Mouse (Mus musculus) erythroblast, embryonic 14.5 days (primary cell): Measurements from ENCODE around the gene Akna.

Source experiments
- GATA1 ChIP-seq: IDR thresholded peaks from 2 replicates; pipeline ENCODE4 v1.6.1; 2012; ENCODE audit warnings: low read length, inconsistent platforms, mixed read lengths
- TAL1 ChIP-seq: IDR thresholded peaks from 3 replicates; pipeline ENCODE4 v1.6.1; 2012; ENCODE audit warnings: low read length, inconsistent platforms, mixed read lengths

- TF ChIP-seq TAL1 (no peak), GATA1 (no peak)
Measured at GRCm38 (mm10) chr4:63385253-63385652, 17.9 kb downstream of the Akna start.
